Mouse (Mus musculus): ENCODE measurements around the gene Tpm3-rs7. TPM values are rescaled to one million over a fixed set of nuclear protein-coding genes. Genes with fewer than 3 reads are reported as not detected.
"Not testable (repeated sequence)": the region's sequence is repeated elsewhere in the genome, so short reads cannot be mapped to it uniquely, and the experiment has no call there.

Tpm3-rs7 gene
- polyA plus RNA-seq (2015; fragmentation: Nextera tagmentation; extraction: Ambion mirVana), result 5.9 and 10.4 TPM in 2 replicates

GRCm38 (mm10) chr14:113314499-113314898 lies at the start of gene Tpm3-rs7:
Gene Tpm3-rs7, plus strand, starts transcription at chr14:113314608.
- WGBS, result 95% methylated on average over 16 of the region's 16 CpGs
- not testable (repeated sequence) for H3K27me3 ChIP-seq; H3K9ac ChIP-seq; H3K9me3 ChIP-seq (replicated peaks); ATAC-seq (ENCODE audit: insufficient number of reproducible peaks, low FRiP score, low TSS enrichment, low read depth); H3K4me2 ChIP-seq (replicated peaks); H3K36me3 ChIP-seq; H3K4me3 ChIP-seq (replicated peaks); H3K4me1 ChIP-seq; H3K27ac ChIP-seq (replicated peaks)

GRCm38 (mm10) chr14:113317023-113317422 lies 2.6 kb downstream of the Tpm3-rs7 start:
- Histone ChIP-seq H3K27me3 (no peaks in the 10 kb centered on the region), H3K4me2 (replicated peaks) (no peak overlapping the region), H3K9ac (no peak overlapping the region), H3K27ac (replicated peaks) (no peak overlapping the region), H3K4me1 (no peaks in the 10 kb centered on the region), H3K36me3 (no peaks in the 10 kb centered on the region), H3K9me3 (replicated peaks) (no peaks in the 10 kb centered on the region), H3K4me3 (replicated peaks) (no peak overlapping the region)
- no peak for ATAC-seq (ENCODE audit: insufficient number of reproducible peaks, low FRiP score, low TSS enrichment, low read depth)
- WGBS, result 91% methylated on average over 1 of the region's 1 CpGs

- Histone ChIP-seq H3K4me2 (replicated peaks) (no peak overlapping the region), H3K4me3 (replicated peaks) (no peak overlapping the region), H3K27ac (replicated peaks) (no peak overlapping the region), H3K36me3 (no peaks in the 10 kb centered on the region), H3K9me3 (replicated peaks) (no peaks in the 10 kb centered on the region), H3K27me3 (no peaks in the 10 kb centered on the region), H3K4me1 (no peaks in the 10 kb centered on the region), H3K9ac (no peak overlapping the region)
- no peak for ATAC-seq (ENCODE audit: insufficient number of reproducible peaks, low FRiP score, low TSS enrichment, low read depth)
- 57% methylated on average over 1 of the region's 1 CpGs for WGBS
Observed at GRCm38 (mm10) chr14:113363361-113363760, 49.0 kb downstream of the Tpm3-rs7 start.

Data from embryonic facial prominence, embryonic 15.5 days (tissue).